Mouse (Mus musculus) CD4-positive helper T cell, adult 2 months (primary cell): ENCODE results near the gene Rom1.
A peak's percentile ranks its signal among the peaks of the same experiment; 100 is the strongest.
"Not testable (repeated sequence)": the region's sequence is repeated elsewhere in the genome, so short reads cannot be mapped to it uniquely, and the experiment has no call there.

ENCODE experiments used
- DNase-seq: peaks from one replicate; pipeline ENCODE4 v3.0.0-alpha.2; 2012; ENCODE audit warnings: low read depth, missing footprints, low spot score

Rom1 gene

GRCm38 (mm10) chr19:8897865-8898495 is 31.2 kb downstream of the Rom1 start, which contains the start of gene Ganab:
Gene Ganab (plus strand): TSS chr19:8898071.
- peak; percentile 98 for DNase-seq

GRCm38 (mm10) chr19:8897211-8897864 is 31.8 kb downstream of the Rom1 start:
- not testable (repeated sequence) for DNase-seq

- not testable (repeated sequence) for DNase-seq
These were observed 32.9 kb downstream of the Rom1 start for GRCm38 (mm10) chr19:8896231-8896630.

- no peak for DNase-seq
These were observed 33.7 kb downstream of the Rom1 start for GRCm38 (mm10) chr19:8895397-8895960.

- peak; percentile 88 for DNase-seq
These were observed 36.1 kb downstream of the Rom1 start, which contains the start of gene Ints5 for GRCm38 (mm10) chr19:8892829-8893766. Gene Ints5 (plus strand): TSS chr19:8893005.

GRCm38 (mm10) chr19:8888511-8889385 is 40.4 kb downstream of the Rom1 start, which contains the start of the genes 1810009A15Rik and Gm49416:
Gene 1810009A15Rik (plus strand): TSS chr19:8888853.
Gene Gm49416 (plus strand): TSS chr19:8888926.
- peak; percentile 96 for DNase-seq

GRCm38 (mm10) chr19:8887585-8888463 is 41.3 kb downstream of the Rom1 start:
- DNase-seq = no peak

- DNase-seq = no peak
These were observed 42.1 kb downstream of the Rom1 start for GRCm38 (mm10) chr19:8886916-8887584.

GRCm38 (mm10) chr19:8883616-8884015 is 45.5 kb downstream of the Rom1 start, which contains the start of the genes Lbhd1 and Gm49403:
Gene Lbhd1 (plus strand): TSS chr19:8883732.
Gene Gm49403 (plus strand): TSS chr19:8883930.
- no peak for DNase-seq

GRCm38 (mm10) chr19:8881034-8881392 is 48.1 kb downstream of the Rom1 start:
- no peak for DNase-seq

- DNase-seq = peak; percentile 92
These were observed 48.7 kb downstream of the Rom1 start, which contains the start of gene Uqcc3 for GRCm38 (mm10) chr19:8880311-8881033. Gene Uqcc3 (minus strand): TSS chr19:8880923.
